In genomic region chr2:32768661-32769285, GRCm38 (mm10) we compare ENCODE assay signal across 12 mouse cellular contexts. TPM values are rescaled to one million over a fixed set of nuclear protein-coding genes. Genes with fewer than 3 reads are reported as not detected.
DNase-seq lines count a peak whose midpoint lies in the region; ATAC-seq lines count a peak whose summit lies in the region.
"Had no signal": no experiment of that assay in that cellular context is flagged by ENCODE, and none has a peak within 500 bp of the region (broad histone marks: within the 10 kb centered on the region; RNA-seq: fewer than 3 reads in every experiment).

No protein-coding gene starts in this region.

- H3K4me1 ChIP-seq in megakaryocyte, embryonic 14.5 days: peaks cover 58% of the 10 kb centered on the region

- peaks cover 34% of the 10 kb centered on the region for H3K27me3 ChIP-seq in megakaryocyte, embryonic 14.5 days (replicated peaks)
- H3K27me3 ChIP-seq: limb, embryonic 12.5 days had no signal

- ATAC-seq in megakaryocyte, adult 5-6 weeks (ENCODE audit: poor library complexity, severe bottlenecking): no peak
- no peak for ATAC-seq in granulocyte monocyte progenitor cell, adult 5-6 weeks (replicated peaks; ENCODE audit: poor library complexity, severe bottlenecking)

- DNase-seq in c-Kit-positive CD71-positive TER-119-negative erythroid progenitor cells, embryonic 14.5 days (ENCODE audit: low read depth): peak; percentile 45
- DNase-seq in kidney, postnatal 14 days: peak; percentile 57
- peak; percentile 70 for DNase-seq in lung, postnatal 10 days
- no peak for DNase-seq in MN1 (ENCODE audit: low spot score)
- DNase-seq in right cerebral cortex, postnatal 14 days: no peak

- H3K36me3 ChIP-seq in megakaryocyte, embryonic 14.5 days (replicated peaks; ENCODE audit: low read length): no peaks in the 10 kb centered on the region
- H3K36me3 ChIP-seq: G1E; limb, embryonic 12.5 days had no signal

- H3K4me3 ChIP-seq in megakaryocyte, embryonic 14.5 days (replicated peaks): peak overlapping the region; percentile 75
- H3K4me3 ChIP-seq: limb, embryonic 12.5 days had no signal

- no peaks in the 10 kb centered on the region for H3K9me3 ChIP-seq in megakaryocyte, embryonic 14.5 days
- H3K9me3 ChIP-seq: G1E; limb, embryonic 12.5 days had no signal

RNA-seq across cellular contexts. Expression of gene Ttc16, which starts 6.7 kb away (rescaled TPM):
- 0.03 and 1.9 TPM in 2 replicates for polyA plus RNA-seq in megakaryocyte, embryonic 14.5 days (2012; ENCODE audit: insufficient read depth, low replicate concordance)
- not detected in 2 replicates for total RNA-seq in megakaryocyte, adult 5-6 weeks (2015)
- not detected in 2 replicates for total RNA-seq in megakaryocyte, adult 5-6 weeks (2017)
- total RNA-seq in granulocyte monocyte progenitor cell, adult 5-6 weeks (2014; fragmentation: Nextera tagmentation): 0.15 TPM in 1 of 2 replicates, not detected in the other
- total RNA-seq in granulocyte monocyte progenitor cell, adult 5-6 weeks (2017): 0.09 and 0.26 TPM in 2 replicates
- total RNA-seq: hematopoietic stem cell, adult 5-6 weeks had no signal

RNA-seq across cellular contexts. Expression of gene Ptrh1, which starts 6.8 kb away (rescaled TPM):
- polyA plus RNA-seq in megakaryocyte, embryonic 14.5 days (2012; ENCODE audit: insufficient read depth, low replicate concordance): 2.6 TPM in 1 of 2 replicates, not detected in the other
- total RNA-seq in megakaryocyte, adult 5-6 weeks (2015): 0.57 TPM in 1 of 2 replicates, not detected in the other
- total RNA-seq in megakaryocyte, adult 5-6 weeks (2017): 0.88 and 5.4 TPM in 2 replicates
- total RNA-seq in granulocyte monocyte progenitor cell, adult 5-6 weeks (2014; fragmentation: Nextera tagmentation): 3.5 and 4.7 TPM in 2 replicates
- total RNA-seq in granulocyte monocyte progenitor cell, adult 5-6 weeks (2017): 2.9 and 3.0 TPM in 2 replicates

RNA-seq across cellular contexts. Expression of gene Tor2a, which starts 11.7 kb away (rescaled TPM):
- polyA plus RNA-seq in megakaryocyte, embryonic 14.5 days (2012; ENCODE audit: insufficient read depth, low replicate concordance): 30.1 and 93.0 TPM in 2 replicates
- total RNA-seq in megakaryocyte, adult 5-6 weeks (2015): 19.0 and 24.2 TPM in 2 replicates
- 17.7 and 17.8 TPM in 2 replicates for total RNA-seq in megakaryocyte, adult 5-6 weeks (2017)
- 15.4 and 33.4 TPM in 2 replicates for total RNA-seq in granulocyte monocyte progenitor cell, adult 5-6 weeks (2014; fragmentation: Nextera tagmentation)
- 19.0 and 28.7 TPM in 2 replicates for total RNA-seq in granulocyte monocyte progenitor cell, adult 5-6 weeks (2017)

RNA-seq across cellular contexts. Expression of gene Cfap157, which starts 15.5 kb away (rescaled TPM):
- polyA plus RNA-seq in megakaryocyte, embryonic 14.5 days (2012; ENCODE audit: insufficient read depth, low replicate concordance): not detected in 2 replicates
- not detected in 2 replicates for total RNA-seq in megakaryocyte, adult 5-6 weeks (2015)
- not detected in 2 replicates for total RNA-seq in megakaryocyte, adult 5-6 weeks (2017)
- not detected in 2 replicates for total RNA-seq in granulocyte monocyte progenitor cell, adult 5-6 weeks (2014; fragmentation: Nextera tagmentation)
- not detected in 2 replicates for total RNA-seq in granulocyte monocyte progenitor cell, adult 5-6 weeks (2017)
- total RNA-seq: hematopoietic stem cell, adult 5-6 weeks had no signal
- polyA plus RNA-seq: G1E; neural tube, embryonic 11.5 days had no signal

RNA-seq across cellular contexts. Expression of gene 6330409D20Rik, which starts 28.0 kb away (rescaled TPM):
- polyA plus RNA-seq in megakaryocyte, embryonic 14.5 days (2012; ENCODE audit: insufficient read depth, low replicate concordance): 3.0 TPM in 1 of 2 replicates, not detected in the other
- total RNA-seq in megakaryocyte, adult 5-6 weeks (2015): not detected in 2 replicates
- total RNA-seq in megakaryocyte, adult 5-6 weeks (2017): not detected in 2 replicates
- total RNA-seq in granulocyte monocyte progenitor cell, adult 5-6 weeks (2014; fragmentation: Nextera tagmentation): not detected in 2 replicates
- total RNA-seq in granulocyte monocyte progenitor cell, adult 5-6 weeks (2017): not detected in 2 replicates
- total RNA-seq: G1E; hematopoietic stem cell, adult 5-6 weeks had no signal
- polyA plus RNA-seq: G1E; limb, embryonic 12.5 days had no signal

Comparison
In these comparisons a context has a peak if more than half of its experiments do, and no peak if none do; other contexts are left out.
1. DNase-seq: peak in c-Kit-positive CD71-positive TER-119-negative erythroid progenitor cells, embryonic 14.5 days (single experiment), kidney, postnatal 14 days (single experiment) and lung, postnatal 10 days (single experiment); none in MN1 (single experiment) and right cerebral cortex, postnatal 14 days (single experiment).